Mouse (Mus musculus) lung, embryonic 16.5 days (tissue): ENCODE data around the gene Rora. TPM values are rescaled to one million over a fixed set of nuclear protein-coding genes. Genes with fewer than 3 reads are reported as not detected.
A peak's percentile ranks its signal among the peaks of the same experiment; 100 is the strongest.

ENCODE experiments used
- ATAC-seq: fragments of 200-750 bp; cut with Nextera tagmentation; 2 replicates; pipeline ENCODE4 v1.8.0; 2017; ENCODE audit warnings: low read depth, mild to moderate bottlenecking, moderate library complexity
- H3K27ac ChIP-seq: fragments of 300-500 bp; sonication (generic); 2 replicates; pipeline ENCODE4 v1.5.1; 2014; ENCODE audit warnings: mild to moderate bottlenecking, control low read depth, low read length
- H3K27me3 ChIP-seq: fragments of 300-500 bp; sonication (generic); 2 replicates; pipeline ENCODE4 v1.6.1; 2014; ENCODE audit warnings: low read depth, low read length, mixed read lengths; ENCODE audit not compliant: control insufficient read depth, insufficient read depth
- H3K36me3 ChIP-seq: fragments of 300-500 bp; sonication (generic); 2 replicates; pipeline ENCODE4 v1.6.1; 2014; ENCODE audit warnings: low read length; ENCODE audit not compliant: control insufficient read depth, insufficient read depth
- H3K4me1 ChIP-seq: fragments of 300-500 bp; sonication (generic); replicated peaks from 2 replicates; pipeline ENCODE4 v1.6.1; 2014; ENCODE audit warnings: low read length, mixed read lengths; ENCODE audit not compliant: control insufficient read depth, insufficient read depth
- H3K4me2 ChIP-seq: fragments of 300-500 bp; sonication (generic); 2 replicates; pipeline ENCODE4 v1.6.1; 2014; ENCODE audit warnings: low read depth, low read length, control low read depth
- H3K4me3 ChIP-seq: fragments of 300-500 bp; sonication (generic); 2 replicates; pipeline ENCODE4 v1.5.1; 2014; ENCODE audit warnings: mild to moderate bottlenecking, low read length, control low read depth
- H3K9ac ChIP-seq: fragments of 300-500 bp; sonication (generic); 2 replicates; pipeline ENCODE4 v1.6.1; 2014; ENCODE audit warnings: low read length, control low read depth
- H3K9me3 ChIP-seq: fragments of 300-500 bp; sonication (generic); 2 replicates; pipeline ENCODE4 v1.6.1; 2016; ENCODE audit warnings: low read length; ENCODE audit not compliant: control insufficient read depth
- WGBS: fragments of 180-500 bp; shearing (Covaris S2); extraction: QIAGEN DNeasy Blood & Tissue Kit; methylation state at CpG from one replicate; pipeline ENCODE4 v1.1.7; 2014; 5-methylcytosine and 5-hydroxymethylcytosine counted together
- polyA plus RNA-seq: library from polyadenylated mRNA; unstranded; fragments of >200 nt; fragmentation: Nextera tagmentation; extraction: Ambion mirVana; gene quantifications from 2 replicates; pipeline ENCODE4 v1.2.1, GENCODE M21; 2015

The Rora gene
- polyA plus RNA-seq, 1 experiment from 2014 or later, result 8.4 TPM

DNA sequence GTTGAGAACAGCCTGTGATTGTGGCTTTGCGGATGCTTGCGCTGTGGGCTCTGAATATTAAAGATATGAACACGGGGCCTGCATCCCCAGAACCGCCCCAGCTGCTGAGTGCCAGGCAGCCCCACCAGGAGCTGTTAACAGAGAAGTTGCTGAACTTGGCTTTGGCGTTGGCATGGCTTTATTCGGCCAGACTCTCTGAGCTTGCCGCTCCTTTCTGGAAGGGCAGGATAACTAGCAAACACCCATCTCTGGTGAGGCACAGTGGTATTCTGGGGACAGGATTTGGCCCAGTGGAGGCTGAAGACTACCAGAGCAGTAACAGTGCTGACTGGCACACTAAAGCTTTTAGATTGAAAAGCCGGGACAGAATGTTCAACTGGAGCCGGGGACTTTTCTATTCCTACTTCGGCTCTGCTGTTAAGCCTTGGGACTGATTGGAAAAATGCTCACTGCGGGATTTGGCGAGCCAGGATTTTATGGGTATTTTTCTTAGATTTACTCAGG lies 26.3 kb downstream of the Rora start:
- H3K4me1 ChIP-seq, result peaks cover 2% of the 10 kb centered on the region; the same call in 1 of the 2 replicates
- H3K4me3 ChIP-seq, result no peak overlapping the region
- no peak for ATAC-seq
- no peaks in the 10 kb centered on the region for H3K36me3 ChIP-seq
- WGBS, result 84% methylated on average over 12 of the region's 12 CpGs
- H3K27me3 ChIP-seq, result no peaks in the 10 kb centered on the region
- H3K4me2 ChIP-seq, result no peak overlapping the region
- H3K9ac ChIP-seq, result no peak overlapping the region
- H3K27ac ChIP-seq, result no peak overlapping the region
- no peaks in the 10 kb centered on the region for H3K9me3 ChIP-seq

DNA sequence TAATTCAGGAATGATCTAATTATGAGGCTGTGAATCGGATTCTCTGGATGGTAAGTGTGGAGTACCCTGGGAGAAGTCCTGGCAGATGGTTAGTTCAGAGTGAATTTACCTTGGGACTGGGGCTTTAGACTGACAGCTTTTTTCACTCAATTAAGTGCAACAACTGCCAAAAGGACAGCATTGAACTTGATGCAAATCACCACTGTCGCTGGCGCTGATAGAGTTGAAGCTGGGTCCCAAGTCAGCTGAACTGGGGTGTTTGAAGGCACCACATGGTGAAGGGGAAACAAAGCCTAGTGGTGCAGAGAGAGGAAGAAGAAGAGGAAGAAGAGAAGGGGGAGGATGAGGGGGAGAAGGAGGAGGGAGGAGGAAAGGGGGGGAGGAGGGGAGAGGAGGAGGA lies 30.4 kb downstream of the Rora start:
- Histone ChIP-seq H3K4me3 (no peak overlapping the region), H3K27me3 (no peaks in the 10 kb centered on the region), H3K9me3 (no peaks in the 10 kb centered on the region), H3K4me1 (no peaks in the 10 kb centered on the region), H3K27ac (no peak overlapping the region), H3K4me2 (no peak overlapping the region), H3K9ac (no peak overlapping the region), H3K36me3 (no peaks in the 10 kb centered on the region)
- 46% methylated on average over 3 of the region's 3 CpGs for WGBS
- ATAC-seq, result no peak

DNA sequence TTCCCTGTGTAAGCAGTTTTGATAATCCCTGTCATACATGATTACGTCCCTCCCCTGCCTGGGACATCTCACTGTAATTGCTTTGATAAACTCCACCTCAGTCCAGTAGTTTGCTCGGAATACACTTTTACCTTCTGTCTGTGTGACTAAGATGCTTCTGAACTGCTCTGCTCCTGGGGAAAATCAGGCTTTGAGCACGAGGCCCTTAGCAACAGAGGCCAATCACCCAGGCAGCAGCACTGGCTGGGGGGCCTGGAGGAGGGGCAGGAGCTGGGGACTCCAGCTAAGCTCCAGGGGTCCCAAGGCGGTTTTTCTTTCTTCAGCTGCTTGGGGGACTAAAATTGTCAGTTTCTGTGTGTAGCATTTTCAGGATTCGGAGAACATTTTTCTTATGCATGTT lies 32.0 kb downstream of the Rora start:
- Histone ChIP-seq H3K27ac (no peak overlapping the region), H3K9me3 (no peaks in the 10 kb centered on the region), H3K9ac (no peak overlapping the region), H3K36me3 (no peaks in the 10 kb centered on the region), H3K4me1 (no peaks in the 10 kb centered on the region), H3K4me2 (no peak overlapping the region), H3K4me3 (no peak overlapping the region), H3K27me3 (no peaks in the 10 kb centered on the region)
- no peak for ATAC-seq
- 49% methylated on average over 5 of the region's 5 CpGs for WGBS

DNA sequence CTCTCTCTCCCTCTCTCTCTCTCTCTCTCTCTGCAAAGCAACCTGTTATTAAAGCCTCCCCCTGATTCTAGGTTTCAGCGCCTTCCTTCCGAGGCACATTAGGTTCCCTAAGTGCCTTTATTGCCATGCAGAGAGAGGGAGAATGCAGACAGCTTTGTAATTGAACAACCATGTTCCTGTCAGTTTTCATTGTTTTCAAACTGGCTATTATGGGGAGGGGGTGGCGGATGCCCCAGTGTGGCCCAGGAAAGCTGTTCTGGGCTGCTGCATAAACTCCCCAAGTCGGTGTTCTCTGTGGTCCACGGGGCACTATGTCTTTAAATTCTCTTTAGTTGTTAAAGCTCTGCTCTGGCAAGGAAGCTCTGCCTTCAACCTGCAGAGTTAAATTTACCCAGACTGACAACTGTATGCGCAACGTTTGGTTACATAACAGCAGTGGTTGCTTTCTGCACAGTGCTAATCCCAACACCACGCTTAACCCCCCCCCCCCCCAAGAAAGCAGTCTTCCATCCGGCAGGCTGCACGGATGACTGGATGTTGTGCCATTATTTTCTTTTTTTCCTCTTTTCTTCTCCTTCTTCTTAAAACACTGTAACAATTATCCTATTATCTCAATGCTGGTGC lies 33.8 kb downstream of the Rora start:
- no peaks in the 10 kb centered on the region for H3K9me3 ChIP-seq
- H3K9ac ChIP-seq, result no peak overlapping the region
- ATAC-seq, result no peak
- no peak overlapping the region for H3K27ac ChIP-seq
- no peak overlapping the region for H3K4me2 ChIP-seq
- no peak overlapping the region for H3K4me3 ChIP-seq
- no peaks in the 10 kb centered on the region for H3K4me1 ChIP-seq
- 60% methylated on average over 10 of the region's 10 CpGs for WGBS
- H3K27me3 ChIP-seq, result no peaks in the 10 kb centered on the region
- H3K36me3 ChIP-seq, result no peaks in the 10 kb centered on the region

DNA sequence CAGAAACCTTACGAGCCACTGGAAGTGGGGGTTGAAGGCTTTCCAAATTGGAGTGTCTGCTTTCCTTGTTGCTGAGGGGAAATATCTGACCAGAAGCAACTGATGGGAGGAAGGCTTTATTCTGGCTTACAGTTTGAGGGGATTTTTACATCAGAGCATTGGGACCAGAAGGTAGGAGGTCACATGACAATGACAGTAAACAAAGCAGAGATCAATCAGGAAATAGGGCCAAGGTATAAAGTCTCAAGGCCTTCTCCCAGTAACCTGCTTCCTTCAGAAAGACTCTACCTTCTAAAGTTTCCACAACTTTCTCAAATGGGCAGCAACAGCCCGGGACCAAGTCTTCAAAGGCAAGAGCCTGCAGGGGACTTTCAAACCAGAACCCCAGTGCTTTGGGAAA lies 34.6 kb downstream of the Rora start:
- Histone ChIP-seq H3K4me3 (no peak overlapping the region), H3K9me3 (no peaks in the 10 kb centered on the region), H3K4me1 (no peaks in the 10 kb centered on the region), H3K36me3 (no peaks in the 10 kb centered on the region), H3K27me3 (no peaks in the 10 kb centered on the region), H3K9ac (no peak overlapping the region), H3K4me2 (no peak overlapping the region), H3K27ac (no peak overlapping the region)
- 81% methylated on average over 2 of the region's 2 CpGs for WGBS
- no peak for ATAC-seq

DNA sequence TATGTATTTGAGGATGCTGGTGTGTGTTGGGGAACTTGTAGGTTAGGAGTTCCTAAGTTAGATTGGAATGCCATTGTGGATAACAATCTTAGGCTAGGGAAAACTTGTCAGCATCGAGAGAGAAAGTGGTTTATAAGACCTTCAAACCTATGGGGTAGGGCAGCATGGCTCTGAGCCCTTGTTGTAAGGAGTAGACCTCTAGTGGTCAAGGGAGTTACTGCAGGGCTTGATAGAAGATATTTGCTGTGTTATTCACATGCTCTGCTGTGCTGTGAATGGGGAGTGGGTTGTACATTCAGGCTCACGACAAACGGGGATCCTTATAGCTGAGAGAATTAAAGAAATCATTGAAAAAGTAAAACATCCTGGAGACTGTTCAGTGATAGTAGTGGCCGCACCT lies 35.8 kb downstream of the Rora start:
- H3K27me3 ChIP-seq, result no peaks in the 10 kb centered on the region
- no peak overlapping the region for H3K4me2 ChIP-seq
- 33% methylated on average over 4 of the region's 4 CpGs for WGBS
- H3K36me3 ChIP-seq, result no peaks in the 10 kb centered on the region
- H3K4me1 ChIP-seq, result no peaks in the 10 kb centered on the region
- no peak overlapping the region for H3K4me3 ChIP-seq
- no peak for ATAC-seq
- no peaks in the 10 kb centered on the region for H3K9me3 ChIP-seq
- no peak overlapping the region for H3K27ac ChIP-seq
- no peak overlapping the region for H3K9ac ChIP-seq

DNA sequence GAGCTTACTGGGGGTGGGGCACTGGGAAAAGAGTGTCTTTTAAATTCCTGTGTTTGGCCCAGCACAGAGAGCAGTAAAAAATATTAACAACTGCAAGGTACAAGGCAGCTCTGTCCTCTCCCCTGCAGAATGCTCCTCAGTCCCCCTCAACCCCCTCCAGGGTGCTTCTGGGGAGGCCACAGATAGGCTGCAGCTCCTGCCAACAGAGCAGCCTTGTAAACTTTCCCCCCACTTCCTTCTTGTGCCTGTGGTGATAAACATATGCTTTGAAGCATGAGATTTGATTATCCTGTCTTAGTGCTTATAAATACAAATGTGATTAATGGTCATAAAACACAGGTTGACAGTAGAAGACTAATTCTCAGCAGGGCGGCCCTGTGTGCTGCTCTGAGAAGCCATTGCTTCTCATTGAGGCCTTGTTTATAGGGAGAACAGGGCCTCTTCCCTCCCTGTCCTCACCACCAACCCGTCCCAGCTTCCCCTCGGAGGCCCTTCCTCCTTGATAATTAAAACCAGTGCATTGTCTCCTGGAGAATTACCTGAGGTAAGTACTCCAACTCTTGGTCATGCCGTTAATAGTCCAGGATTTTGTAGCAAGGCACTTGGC lies 41.4 kb downstream of the Rora start:
- H3K9me3 ChIP-seq, result no peaks in the 10 kb centered on the region
- no peaks in the 10 kb centered on the region for H3K36me3 ChIP-seq
- ATAC-seq, result peak; percentile 49; the same call in 1 of the 2 replicates
- WGBS, result 23% methylated on average over 4 of the region's 4 CpGs
- H3K4me2 ChIP-seq, result no peak overlapping the region
- H3K4me1 ChIP-seq, result peaks cover 24% of the 10 kb centered on the region
- H3K9ac ChIP-seq, result no peak overlapping the region
- H3K27me3 ChIP-seq, result no peaks in the 10 kb centered on the region
- no peak overlapping the region for H3K4me3 ChIP-seq
- H3K27ac ChIP-seq, result peak overlapping the region; percentile 18

DNA sequence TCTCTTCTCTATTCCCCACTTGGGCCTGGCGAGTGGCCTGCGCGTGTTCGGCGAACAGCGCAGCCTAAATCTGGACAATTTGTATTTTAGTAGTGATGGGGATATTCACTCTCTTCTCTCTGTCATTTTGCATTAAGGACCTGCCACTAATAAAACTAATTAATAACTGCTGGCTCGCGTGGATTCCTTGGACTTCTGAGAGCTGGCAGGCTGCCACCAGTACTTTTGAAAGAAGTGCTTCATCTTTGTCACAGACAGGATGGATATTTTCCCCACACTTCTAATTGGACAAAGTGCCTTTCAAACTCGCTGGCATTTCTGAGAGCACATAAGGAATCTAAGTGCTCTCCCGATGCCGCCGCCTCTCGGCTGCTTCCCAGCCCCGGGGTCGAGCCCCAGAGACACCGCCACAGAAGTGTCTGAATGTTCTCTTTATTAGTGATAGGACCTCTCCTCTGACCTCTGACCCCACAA lies 41.9 kb downstream of the Rora start:
- Histone ChIP-seq H3K27me3 (no peaks in the 10 kb centered on the region), H3K4me1 (peaks cover 24% of the 10 kb centered on the region), H3K4me3 (no peak overlapping the region), H3K27ac (peak overlapping the region; percentile 18; the same call in 1 of the 2 replicates), H3K4me2 (no peak overlapping the region), H3K9ac (no peak overlapping the region), H3K36me3 (no peaks in the 10 kb centered on the region), H3K9me3 (no peaks in the 10 kb centered on the region)
- peak; percentile 63 for ATAC-seq
- WGBS, result 19% methylated on average over 16 of the region's 16 CpGs

DNA sequence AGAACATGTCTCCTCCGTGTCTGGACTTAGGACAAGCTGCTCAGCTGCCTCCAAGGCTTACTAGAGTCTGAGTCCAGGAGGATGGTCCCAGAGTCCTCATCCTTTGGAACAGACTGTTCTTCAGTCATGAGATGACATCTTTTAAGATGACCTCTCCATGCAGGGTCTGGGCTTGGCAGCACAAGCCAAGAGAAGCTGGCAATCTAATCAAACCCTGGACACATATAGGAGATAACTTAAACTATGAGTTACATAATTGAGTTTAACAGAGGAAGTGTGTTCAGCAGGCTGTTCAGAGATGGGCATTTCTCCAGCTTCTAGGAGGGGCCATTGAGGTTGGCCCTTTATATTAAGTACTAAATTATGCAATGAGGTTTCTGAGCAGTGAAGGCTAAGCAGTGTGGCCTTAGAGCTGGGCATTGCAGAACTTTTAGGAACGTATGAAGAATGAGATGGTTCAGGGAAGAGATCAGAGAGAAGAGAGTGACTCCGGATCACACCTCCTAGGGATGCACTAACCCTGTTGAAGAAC lies 42.9 kb downstream of the Rora start:
- 79% methylated on average over 3 of the region's 3 CpGs for WGBS
- ATAC-seq, result peak; percentile 55
- H3K27me3 ChIP-seq, result no peaks in the 10 kb centered on the region
- H3K4me1 ChIP-seq, result peaks cover 24% of the 10 kb centered on the region
- no peak overlapping the region for H3K9ac ChIP-seq
- no peaks in the 10 kb centered on the region for H3K9me3 ChIP-seq
- H3K36me3 ChIP-seq, result no peaks in the 10 kb centered on the region
- H3K4me2 ChIP-seq, result no peak overlapping the region
- no peak overlapping the region for H3K27ac ChIP-seq
- no peak overlapping the region for H3K4me3 ChIP-seq
